Mouse (Mus musculus) stomach, postnatal 0 days (tissue): ENCODE results near the gene Dlat. TPM values are rescaled to one million over a fixed set of nuclear protein-coding genes. Genes with fewer than 3 reads are reported as not detected.
"Not testable (repeated sequence)": the region's sequence is repeated elsewhere in the genome, so short reads cannot be mapped to it uniquely, and the experiment has no call there.

Source experiments
- ATAC-seq: fragments of 200-750 bp; cut with Nextera tagmentation; 2 replicates; pipeline ENCODE4 v1.8.0; 2017; ENCODE audit not compliant: low FRiP score, low TSS enrichment
- DNase-seq: peaks from one replicate; pipeline ENCODE4 v3.0.0-alpha.2; 2016; ENCODE audit warnings: low spot score
- H3K27ac ChIP-seq: fragments of 300-500 bp; sonication (generic); replicated peaks from 2 replicates; pipeline ENCODE4 v1.5.1; 2014; ENCODE audit warnings: mild to moderate bottlenecking, control low read depth
- H3K27me3 ChIP-seq: fragments of 300-500 bp; sonication (generic); 2 replicates; pipeline ENCODE4 v1.6.1; 2014; ENCODE audit warnings: low read length; ENCODE audit not compliant: control insufficient read depth, insufficient read depth
- H3K36me3 ChIP-seq: fragments of 300-500 bp; sonication (generic); 2 replicates; pipeline ENCODE4 v1.6.1; 2014; ENCODE audit warnings: low read length, mixed read lengths; ENCODE audit not compliant: control insufficient read depth, insufficient read depth
- H3K4me1 ChIP-seq: fragments of 300-500 bp; sonication (generic); replicated peaks from 2 replicates; pipeline ENCODE4 v1.6.1; 2014; ENCODE audit warnings: antibody characterized with exemption; ENCODE audit not compliant: control insufficient read depth, insufficient read depth
- H3K4me2 ChIP-seq: fragments of 300-500 bp; sonication (generic); replicated peaks from 2 replicates; pipeline ENCODE4 v1.6.1; 2014; ENCODE audit warnings: low read depth, mild to moderate bottlenecking, control low read depth, moderate library complexity
- H3K4me3 ChIP-seq: fragments of 300-500 bp; sonication (generic); 2 replicates; pipeline ENCODE4 v1.5.1; 2014; ENCODE audit warnings: low read depth, low read length, control low read depth
- H3K9ac ChIP-seq: fragments of 300-500 bp; sonication (generic); 2 replicates; pipeline ENCODE4 v1.6.1; 2014; ENCODE audit warnings: mild to moderate bottlenecking, low read length, control low read depth, mixed read lengths
- H3K9me3 ChIP-seq: fragments of 300-500 bp; sonication (generic); 2 replicates; pipeline ENCODE4 v1.6.1; 2016; ENCODE audit warnings: low read length; ENCODE audit not compliant: control insufficient read depth
- CTCF ChIP-seq: IDR thresholded peaks from 2 replicates; pipeline ENCODE4 v1.5.1; 2016; ENCODE audit warnings: antibody characterized with exemption, low read depth, mild to moderate bottlenecking, moderate library complexity
- EP300 ChIP-seq: optimal IDR thresholded peaks from 2 replicates; pipeline ENCODE3; 2016; ENCODE audit warnings: antibody characterized with exemption
- WGBS: fragments of 180-500 bp; shearing (Covaris S2); extraction: QIAGEN DNeasy Blood & Tissue Kit; methylation state at CpG from one replicate; pipeline ENCODE4 v1.1.7; 2014; 5-methylcytosine and 5-hydroxymethylcytosine counted together
- polyA plus RNA-seq: library from polyadenylated mRNA; unstranded; fragments of >200 nt; fragmentation: Nextera tagmentation; extraction: Ambion mirVana; gene quantifications from 2 replicates; pipeline ENCODE4 v1.2.1, GENCODE M21; 2015

Gene Dlat
- polyA plus RNA-seq, 1 experiment from 2014 or later = 36.7 TPM

DNA sequence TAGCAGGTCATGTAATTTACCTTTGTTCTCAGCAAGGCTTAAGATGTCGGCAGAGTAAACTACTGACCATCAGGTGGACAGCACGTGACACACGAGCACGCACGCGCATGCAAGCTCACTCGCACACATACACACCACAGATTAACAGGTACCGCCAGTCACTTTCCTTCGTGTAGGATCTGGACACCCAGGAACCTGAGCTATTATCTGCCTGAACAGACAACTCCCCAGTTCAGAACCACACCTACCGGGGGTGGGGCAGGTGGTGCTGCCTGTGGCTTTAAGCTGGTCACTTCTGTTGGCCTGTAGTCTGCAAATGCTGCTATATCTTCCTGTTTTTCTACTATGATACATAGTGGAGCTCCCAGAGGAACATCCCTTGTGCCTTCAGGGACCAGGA lies 9.1 kb downstream of the Dlat start:
- ATAC-seq (no peak), DNase-seq (peak; percentile 36)
- H3K9ac ChIP-seq = no peak overlapping the region
- WGBS = 88% methylated on average over 10 of the region's 10 CpGs
- peaks cover 30% of the 10 kb centered on the region for H3K36me3 ChIP-seq
- H3K4me3 ChIP-seq = no peak overlapping the region
- no peak overlapping the region for H3K4me2 ChIP-seq
- H3K9me3 ChIP-seq = no peaks in the 10 kb centered on the region
- TF ChIP-seq CTCF = no peak
- TF ChIP-seq EP300 = no peak
- H3K27ac ChIP-seq = no peak overlapping the region
- H3K4me1 ChIP-seq = no peaks in the 10 kb centered on the region
- no peaks in the 10 kb centered on the region for H3K27me3 ChIP-seq

DNA sequence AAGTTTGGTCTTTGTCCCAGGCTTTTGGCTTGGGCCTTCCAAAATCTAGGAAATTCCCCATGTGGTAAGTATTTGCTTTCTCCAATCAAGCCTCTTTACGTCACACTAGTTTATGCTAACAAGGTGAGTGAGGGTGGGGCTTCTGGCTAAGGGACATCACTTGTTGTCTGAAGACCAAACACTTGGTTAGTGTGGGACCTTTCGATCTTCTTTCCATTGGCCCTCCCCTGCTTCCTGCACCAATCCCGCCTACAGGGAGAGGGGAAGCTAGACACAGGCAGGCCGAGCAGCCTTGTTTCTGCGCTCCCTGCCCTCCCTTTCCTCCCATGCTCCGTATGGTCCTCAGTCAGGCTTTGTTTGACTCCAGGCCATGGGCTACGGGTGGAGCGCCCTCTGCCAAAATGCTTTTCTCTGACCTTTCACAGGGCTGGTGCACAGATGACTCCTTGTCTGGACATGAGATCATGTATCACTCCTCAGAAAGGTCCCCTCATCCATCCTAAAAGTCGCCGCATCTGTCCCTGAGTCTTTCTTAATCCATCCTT lies 12.7 kb downstream of the Dlat start:
- Histone ChIP-seq H3K27ac (no peak overlapping the region), H3K36me3 (peaks cover 37% of the 10 kb centered on the region), H3K9ac (no peak overlapping the region), H3K4me3 (no peak overlapping the region), H3K4me1 (no peaks in the 10 kb centered on the region), H3K27me3 (no peaks in the 10 kb centered on the region), H3K4me2 (no peak overlapping the region), H3K9me3 (no peaks in the 10 kb centered on the region)
- ATAC-seq (no peak), DNase-seq (no peak)
- WGBS = 71% methylated on average over 10 of the region's 10 CpGs
- no peak for TF ChIP-seq EP300

DNA sequence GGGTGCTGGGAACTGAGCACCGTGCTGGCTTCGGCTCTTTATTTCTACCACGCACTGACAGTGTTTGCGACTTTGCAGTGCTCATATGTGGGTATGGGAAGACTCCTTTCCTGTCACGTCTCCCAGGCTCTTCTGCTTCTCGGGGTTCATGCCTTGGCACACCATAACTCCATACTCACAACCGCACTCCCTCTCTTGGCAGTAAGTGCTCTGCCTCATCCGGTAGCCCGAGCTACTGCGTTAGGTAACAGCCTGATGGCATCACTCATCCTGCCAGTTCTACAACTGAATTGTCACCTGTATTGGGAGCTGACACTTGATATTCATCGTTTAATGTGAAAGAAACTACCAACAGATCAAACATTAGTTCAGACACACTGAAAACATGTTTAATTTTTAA lies 25.3 kb downstream of the Dlat start:
- ATAC-seq = no peak
- H3K27me3 ChIP-seq = no peaks in the 10 kb centered on the region
- no peak overlapping the region for H3K4me2 ChIP-seq
- peaks cover 5% of the 10 kb centered on the region; the same call in 1 of the 2 replicates for H3K36me3 ChIP-seq
- H3K27ac ChIP-seq = no peak overlapping the region
- no peaks in the 10 kb centered on the region for H3K9me3 ChIP-seq
- no peak overlapping the region for H3K9ac ChIP-seq
- H3K4me1 ChIP-seq = no peaks in the 10 kb centered on the region
- WGBS = 93% methylated on average over 11 of the region's 11 CpGs
- no peak for TF ChIP-seq CTCF
- TF ChIP-seq EP300 = no peak
- no peak overlapping the region for H3K4me3 ChIP-seq
- no peak for DNase-seq

DNA sequence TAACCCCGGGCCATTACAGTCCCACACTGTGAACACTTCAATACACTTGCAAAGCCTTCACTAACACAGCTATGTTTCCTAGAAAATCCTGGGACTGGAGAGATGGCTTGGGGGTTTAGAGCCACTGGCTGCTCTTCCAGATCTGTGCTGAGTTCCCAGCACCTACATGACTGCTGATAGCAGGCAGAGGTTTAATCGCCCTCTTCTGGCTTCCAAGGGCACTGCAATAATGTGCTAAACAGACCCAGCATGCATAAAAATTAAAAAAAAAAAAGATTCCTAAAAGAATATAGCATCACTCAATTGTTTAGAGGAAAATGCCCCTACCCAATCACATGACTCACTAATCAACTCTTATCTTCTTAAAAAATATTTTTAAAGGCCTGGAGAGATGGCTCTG lies 26.5 kb downstream of the Dlat start:
- peak; percentile 12; the same call in 1 of the 2 replicates for ATAC-seq
- H3K4me1 ChIP-seq = no peaks in the 10 kb centered on the region
- DNase-seq = peak; percentile 22
- H3K9me3 ChIP-seq = no peaks in the 10 kb centered on the region
- no peaks in the 10 kb centered on the region; the same call in 1 of the 2 replicates for H3K36me3 ChIP-seq
- WGBS = 55% methylated on average over 2 of the region's 2 CpGs
- peak; percentile 52 for TF ChIP-seq CTCF
- no peak for TF ChIP-seq EP300
- H3K9ac ChIP-seq = no peak overlapping the region
- no peak overlapping the region for H3K4me3 ChIP-seq
- no peaks in the 10 kb centered on the region for H3K27me3 ChIP-seq
- no peak overlapping the region for H3K27ac ChIP-seq
- no peak overlapping the region for H3K4me2 ChIP-seq

DNA sequence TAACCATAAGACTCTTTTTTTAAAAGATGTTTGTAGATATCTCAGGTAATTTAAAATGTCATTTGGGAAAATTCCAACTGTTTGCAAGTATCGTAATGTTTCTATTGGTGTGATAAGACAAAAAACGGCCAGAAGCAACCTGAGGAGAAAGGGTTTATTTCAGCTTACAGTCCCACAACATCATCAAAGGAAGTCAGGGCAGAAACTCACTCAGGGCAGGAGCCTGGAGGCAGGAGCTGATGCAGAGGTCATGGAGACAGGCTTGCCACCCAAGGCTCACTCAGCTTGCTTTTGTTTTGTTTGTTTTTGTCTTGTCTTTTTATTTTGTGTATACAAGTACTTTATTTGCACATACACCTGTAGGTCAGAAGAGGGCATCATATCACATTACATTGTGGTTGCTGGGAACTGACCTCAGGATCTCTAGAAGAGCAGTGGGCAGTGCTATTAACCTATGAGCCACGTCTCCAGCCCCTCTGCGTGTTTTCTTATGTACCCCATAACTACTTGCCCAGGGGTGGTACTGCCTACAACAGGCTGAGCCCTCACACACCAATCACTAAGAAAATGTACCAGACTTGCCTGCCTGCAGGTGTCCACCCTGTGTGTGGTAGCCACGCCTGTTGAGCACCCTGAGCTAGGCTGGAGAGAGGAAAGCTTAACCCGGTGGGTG lies 27.4 kb downstream of the Dlat start:
- H3K9ac ChIP-seq = no peak overlapping the region
- no peaks in the 10 kb centered on the region for H3K4me1 ChIP-seq
- no peak for TF ChIP-seq EP300
- no peak for TF ChIP-seq CTCF
- H3K9me3 ChIP-seq = no peaks in the 10 kb centered on the region
- no peaks in the 10 kb centered on the region; the same call in 1 of the 2 replicates for H3K36me3 ChIP-seq
- no peak overlapping the region for H3K4me3 ChIP-seq
- H3K4me2 ChIP-seq = no peak overlapping the region
- ATAC-seq = peak; percentile 67; the same call in 1 of the 2 replicates
- no peak overlapping the region for H3K27ac ChIP-seq
- 80% methylated on average over 6 of the region's 6 CpGs for WGBS
- H3K27me3 ChIP-seq = no peaks in the 10 kb centered on the region
- peak; percentile 17 for DNase-seq

DNA sequence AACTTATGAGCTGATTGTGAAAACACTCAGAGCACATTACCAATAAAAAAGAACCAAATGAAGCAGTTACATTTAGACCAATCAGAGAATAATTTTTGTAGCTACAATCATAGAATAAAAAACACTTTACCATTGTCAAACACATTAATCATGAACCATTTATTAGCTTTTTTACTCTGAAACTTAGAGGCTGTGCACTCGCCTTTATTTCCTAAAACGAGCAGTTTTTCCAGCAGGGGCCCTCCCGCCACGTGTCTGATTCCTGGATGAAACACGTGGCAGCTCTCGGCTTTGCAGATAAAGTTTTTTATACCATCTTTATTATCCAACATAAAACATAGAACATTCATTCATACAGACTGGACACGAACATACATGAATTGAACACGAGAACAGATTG lies 28.7 kb downstream of the Dlat start:
- not testable (repeated sequence) for ATAC-seq, DNase-seq, H3K4me2 ChIP-seq, H3K27ac ChIP-seq, H3K9me3 ChIP-seq, H3K4me1 ChIP-seq, H3K9ac ChIP-seq, H3K4me3 ChIP-seq, H3K36me3 ChIP-seq, H3K27me3 ChIP-seq
- 96% methylated on average over 6 of the region's 8 CpGs for WGBS
